Mouse (Mus musculus) heart, embryonic 16.5 days (tissue): ENCODE measurements around the gene Olfr97. TPM values are rescaled to one million over a fixed set of nuclear protein-coding genes. Genes with fewer than 3 reads are reported as not detected.

ENCODE experiments used
- polyA plus RNA-seq: library from polyadenylated mRNA; unstranded; fragments of >200 nt; fragmentation: Nextera tagmentation; extraction: Ambion mirVana; gene quantifications from 2 replicates; pipeline ENCODE4 v1.2.1, GENCODE M21; 2015

Olfr97 gene
- polyA plus RNA-seq, 1 experiment from 2014 or later = not detected

Other genes starting within 250 kb of the Olfr97 start
- 0.30 and 0.37 TPM in 2 replicates for gene H2-M5, start 247.8 kb downstream of the Olfr97 start, polyA plus RNA-seq
- gene Zfp57, start 236.2 kb downstream of the Olfr97 start, polyA plus RNA-seq = 30.3 and 31.9 TPM in 2 replicates
- gene Mog, start 213.9 kb downstream of the Olfr97 start, polyA plus RNA-seq = not detected in 2 replicates
- gene Gabbr1, start 191.4 kb downstream of the Olfr97 start, polyA plus RNA-seq = 3.7 and 4.1 TPM in 2 replicates
- gene Olfr90, start 148.8 kb downstream of the Olfr97 start, polyA plus RNA-seq = not detected in 2 replicates
- not detected in 2 replicates for gene Olfr91, start 139.1 kb downstream of the Olfr97 start, polyA plus RNA-seq
- not detected in 2 replicates for gene Olfr92, start 117.2 kb downstream of the Olfr97 start, polyA plus RNA-seq
- gene Olfr93, start 75.8 kb downstream of the Olfr97 start, polyA plus RNA-seq = not detected in 2 replicates
- 2.8 and 5.6 TPM in 2 replicates for gene Ubd, start 43.4 kb downstream of the Olfr97 start, polyA plus RNA-seq
- not detected in 2 replicates for gene Olfr94, start 36.3 kb downstream of the Olfr97 start, polyA plus RNA-seq
- gene Olfr95, start 24.2 kb downstream of the Olfr97 start, polyA plus RNA-seq = not detected in 2 replicates
- not detected in 2 replicates for gene Olfr96, start 17.2 kb downstream of the Olfr97 start, polyA plus RNA-seq
- not detected in 2 replicates for gene Olfr98, start 26.4 kb upstream of the Olfr97 start, polyA plus RNA-seq
- gene H2-M3, start 32.9 kb upstream of the Olfr97 start, polyA plus RNA-seq = 2.9 TPM in 2 replicates
- gene Olfr99, start 46.1 kb upstream of the Olfr97 start, polyA plus RNA-seq = not detected in 2 replicates
- not detected in 2 replicates for gene Olfr101, start 67.0 kb upstream of the Olfr97 start, polyA plus RNA-seq
- gene Olfr102, start 79.7 kb upstream of the Olfr97 start, polyA plus RNA-seq = not detected in 2 replicates
- gene Olfr103, start 102.4 kb upstream of the Olfr97 start, polyA plus RNA-seq = not detected in 2 replicates
- not detected in 2 replicates for gene Olfr104-ps, start 122.3 kb upstream of the Olfr97 start, polyA plus RNA-seq
- gene Olfr105-ps, start 141.7 kb upstream of the Olfr97 start, polyA plus RNA-seq = not detected in 2 replicates
- gene Olfr106-ps, start 153.1 kb upstream of the Olfr97 start, polyA plus RNA-seq = not detected in 2 replicates
- not detected in 2 replicates for gene Olfr107, start 161.9 kb upstream of the Olfr97 start, polyA plus RNA-seq
- gene Olfr108, start 208.2 kb upstream of the Olfr97 start, polyA plus RNA-seq = not detected in 2 replicates
- gene Olfr109, start 221.6 kb upstream of the Olfr97 start, polyA plus RNA-seq = not detected in 2 replicates
- 0.30 and 0.46 TPM in 2 replicates for gene H2-M2, start 246.2 kb upstream of the Olfr97 start, polyA plus RNA-seq